Mouse (Mus musculus) CH12F3 (cell line): ENCODE measurements around the gene Vmn1r85.

Experiments used
- in situ Hi-C: fragments of 300-500 bp; cut with MboI; formaldehyde crosslinking; loops from 2 replicates; pipeline ENCODE4 v1.14.3; 2020; ENCODE audit warnings: low sequenced_read_pairs

Vmn1r85 gene

DNA sequence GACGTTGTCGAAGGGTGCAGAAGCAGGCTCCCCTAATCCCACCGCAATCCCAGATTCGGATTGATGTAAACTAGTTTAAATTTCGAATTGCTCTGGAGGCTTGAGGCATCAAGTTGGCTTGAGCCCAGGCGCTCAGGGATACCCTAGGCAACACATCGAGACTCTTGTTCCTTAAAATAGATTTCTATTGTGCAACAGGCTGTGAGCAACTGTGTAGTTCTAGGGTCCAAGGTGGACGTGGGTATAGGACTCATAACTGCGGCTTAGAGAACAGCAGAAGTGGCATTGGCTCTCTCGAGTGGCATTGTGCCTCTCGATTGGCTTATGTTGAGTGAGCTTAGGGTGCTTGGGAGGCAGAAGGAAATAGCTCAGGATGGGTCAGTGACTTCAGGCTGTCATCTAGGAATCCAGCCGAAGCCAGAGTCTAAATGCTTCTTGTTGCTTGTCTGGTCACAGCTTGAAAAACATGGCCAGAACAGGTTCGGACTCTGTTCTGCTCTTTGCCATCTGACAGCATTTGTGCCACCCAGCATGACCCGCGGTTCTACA lies 56.3 kb downstream of the Vmn1r85 start:
- in situ Hi-C loops: no loop called here

DNA sequence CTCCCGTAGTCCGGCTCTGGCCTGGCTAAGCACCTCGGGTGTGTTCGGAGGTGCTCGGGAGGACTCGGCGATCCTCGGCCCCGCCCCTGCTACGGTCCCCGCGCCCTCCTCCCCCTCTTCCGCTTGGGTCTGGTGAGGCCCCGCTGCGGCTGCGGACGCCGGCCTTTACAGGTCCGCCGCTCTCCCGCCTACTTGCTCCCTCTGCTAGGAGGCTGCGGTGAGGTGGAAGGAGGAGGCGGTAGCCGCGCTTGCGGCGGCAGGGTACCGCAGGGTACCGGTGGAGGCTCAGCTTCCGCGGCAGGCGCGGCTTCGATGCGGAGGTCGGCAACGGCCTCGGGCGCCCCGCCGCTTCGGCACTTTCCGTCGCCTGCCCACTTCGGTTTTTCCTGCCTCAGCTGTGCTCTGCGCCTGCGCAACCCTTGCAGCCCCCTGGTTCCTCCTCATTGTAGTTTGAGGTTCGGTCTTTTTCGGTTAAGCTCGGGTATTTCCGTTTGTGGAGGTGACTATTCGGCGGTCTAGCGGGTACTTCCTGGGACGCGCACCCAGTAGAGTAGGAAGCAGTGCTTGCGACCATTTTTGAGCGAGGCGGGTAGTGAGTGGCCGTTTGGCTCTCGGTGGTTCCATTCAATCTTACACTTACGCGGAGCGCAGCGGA lies 56.9 kb downstream of the Vmn1r85 start, which contains the start of gene Ube2m:
Gene Ube2m, minus strand, starts transcription at position 375 of the 655 bp plus-strand sequence.
- in situ Hi-C loops: no loop called here

DNA sequence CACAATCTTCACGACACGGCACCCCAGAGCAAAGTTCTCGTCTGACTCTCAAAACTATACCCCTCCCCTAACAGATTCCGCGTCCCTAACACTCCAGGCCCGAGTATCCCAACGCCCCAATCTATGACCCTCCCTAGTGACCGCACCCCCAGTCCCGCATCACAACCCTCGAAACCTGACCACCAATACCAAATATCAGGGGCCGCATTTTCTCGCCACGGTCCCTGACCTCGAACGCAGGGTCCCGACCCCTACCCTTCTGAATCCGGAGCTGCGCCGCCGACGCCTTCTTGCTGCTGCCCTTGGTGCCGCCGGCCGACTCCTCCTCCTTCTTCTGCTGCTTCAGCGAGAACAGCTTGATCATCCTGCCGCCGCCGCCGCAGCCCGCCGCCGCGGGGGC lies 57.6 kb downstream of the Vmn1r85 start:
- in situ Hi-C loops: no loop called here

DNA sequence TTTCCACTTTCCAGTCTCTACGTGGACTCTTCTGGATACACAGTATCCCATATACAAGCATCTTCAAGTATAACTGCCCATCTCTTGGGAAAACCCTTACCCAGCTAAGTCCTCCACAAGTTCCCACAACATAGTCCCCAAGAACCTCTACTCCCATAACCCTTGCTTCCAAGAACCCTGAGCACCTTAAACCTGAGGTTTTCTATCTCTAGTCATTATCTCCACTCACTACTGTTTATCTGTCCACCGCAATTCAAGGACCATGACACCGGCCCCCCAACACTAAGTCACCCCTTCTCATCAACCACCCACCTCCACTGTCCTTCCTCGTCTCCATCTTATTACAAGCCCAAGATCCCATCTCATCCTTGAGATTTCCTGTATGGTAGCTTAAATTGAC lies 58.2 kb downstream of the Vmn1r85 start:
- in situ Hi-C loops: no loop called here

DNA sequence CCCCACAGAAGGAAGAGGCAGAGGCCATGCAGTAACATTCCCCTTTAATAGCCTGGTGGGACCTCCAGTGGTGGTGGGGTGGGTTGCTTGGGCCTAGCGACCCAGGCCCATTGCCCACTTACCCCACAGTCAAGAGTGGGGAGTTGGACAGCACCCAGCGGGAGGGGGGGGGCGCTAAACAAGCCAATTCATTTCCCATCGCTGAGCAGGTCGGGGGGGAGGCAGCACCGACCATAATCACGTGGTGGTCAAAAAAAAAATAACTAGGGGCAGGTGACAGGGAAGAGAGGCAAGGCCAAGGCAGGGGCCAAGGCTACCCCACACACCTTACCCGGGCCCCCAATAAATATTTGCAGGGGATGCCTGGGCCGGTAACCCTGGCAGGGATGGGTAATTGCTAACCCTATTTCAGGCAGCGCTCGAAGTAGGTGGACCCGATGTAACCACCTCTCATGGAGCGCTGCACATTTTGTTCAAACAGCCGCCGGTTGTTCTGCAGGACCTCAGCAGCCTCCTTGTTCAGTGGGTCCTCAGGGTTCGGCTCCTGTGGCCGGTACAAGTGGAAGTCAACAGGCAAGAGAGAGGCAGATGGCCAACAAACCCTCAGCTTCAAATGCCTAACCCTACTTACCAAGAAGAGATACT lies 59.6 kb downstream of the Vmn1r85 start:
- in situ Hi-C loops: no loop called here

DNA sequence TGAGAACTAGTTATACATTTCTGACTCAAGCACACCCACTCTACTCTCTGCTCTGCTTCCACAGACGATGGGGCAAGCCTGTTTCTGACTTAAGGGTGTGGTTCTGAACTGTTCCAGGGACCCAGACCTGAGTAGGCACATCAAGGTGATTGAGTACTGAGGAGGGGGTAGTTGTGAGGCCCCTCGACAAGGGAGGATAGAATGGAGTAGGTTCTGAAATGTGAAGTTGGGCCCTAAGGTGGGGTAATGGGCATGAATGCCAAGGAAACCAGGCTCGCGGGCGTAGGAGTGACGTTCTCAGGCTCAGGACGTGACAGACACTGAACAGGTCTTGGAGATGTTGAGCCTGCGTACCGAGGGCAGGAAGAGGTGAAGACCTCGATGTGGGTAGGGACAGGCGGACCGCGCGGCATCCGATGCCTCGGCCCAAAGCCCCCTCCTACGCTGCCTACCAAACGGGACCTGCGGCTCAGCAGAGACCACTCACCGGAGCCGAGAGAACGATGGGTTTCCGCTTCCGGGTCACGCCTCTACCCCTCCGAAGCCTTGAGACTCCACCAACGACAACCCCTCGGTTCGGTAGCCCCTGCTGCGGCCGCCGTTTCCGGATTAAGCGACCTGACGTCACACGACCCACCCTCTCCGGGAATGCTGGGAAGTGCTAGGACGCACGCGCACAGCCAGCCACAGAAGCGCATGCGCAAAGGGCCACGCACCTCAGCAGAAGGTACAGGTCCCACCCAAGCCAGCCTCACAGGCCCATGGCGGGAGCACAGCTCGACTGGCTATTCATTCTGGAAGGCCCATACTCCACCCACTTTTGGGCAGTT lies 60.6 kb downstream of the Vmn1r85 start, which contains the start of gene Chmp2a:
Gene Chmp2a, minus strand, starts transcription at position 660 of the 830 bp plus-strand sequence.
- in situ Hi-C loops: no loop called here

DNA sequence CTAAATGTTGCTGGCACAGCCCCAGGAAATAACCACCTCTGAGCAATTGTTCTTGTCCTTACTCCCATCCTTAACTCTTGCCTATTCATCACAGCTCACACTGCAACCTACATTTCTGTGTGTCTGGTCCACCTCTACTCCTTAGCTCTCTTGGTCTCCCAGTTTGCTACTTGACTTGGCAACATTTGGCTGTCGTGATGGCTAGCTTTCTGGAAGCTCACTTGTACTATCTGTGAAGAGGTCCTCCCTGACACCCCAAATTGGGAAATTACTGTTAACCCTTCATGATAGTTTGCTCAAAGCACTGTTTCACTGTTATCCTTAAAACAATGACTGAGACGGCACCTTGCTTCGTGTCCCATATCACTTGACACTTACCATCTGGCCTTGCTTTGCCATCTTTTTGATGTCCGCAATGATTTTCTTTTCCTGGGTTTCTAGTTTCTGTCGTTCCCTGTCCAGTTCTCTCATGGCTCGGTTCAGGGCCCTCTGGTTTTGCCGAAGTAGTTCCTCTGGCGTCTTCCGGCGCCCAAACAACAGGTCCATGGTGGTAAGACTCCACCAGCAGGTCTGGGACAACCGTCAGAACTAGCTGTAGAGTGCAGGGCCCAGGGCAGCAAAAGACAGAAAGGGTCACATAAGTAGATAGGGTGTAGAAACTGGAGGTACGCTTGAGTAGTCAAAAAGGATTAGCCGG lies 61.4 kb downstream of the Vmn1r85 start:
- in situ Hi-C loops: no loop called here
